Comparison of ENCODE assay signal across 7 mouse cellular contexts in genomic region chr2:164833314-164833959, GRCm38 (mm10). TPM values are rescaled to one million over a fixed set of nuclear protein-coding genes. Genes with fewer than 3 reads are reported as not detected.
DNase-seq lines count a peak whose midpoint lies in the region; ATAC-seq lines count a peak whose summit lies in the region.

TSS of gene Neurl2 (minus strand) at chr2:164833456.

- peak; percentile 60 for ATAC-seq in embryonic facial prominence, embryonic 11.5 days (replicated peaks; ENCODE audit: insufficient number of reproducible peaks, low FRiP score, low TSS enrichment, low read depth)
- ATAC-seq in limb, embryonic 11.5 days (ENCODE audit: insufficient number of reproducible peaks, low FRiP score, low TSS enrichment, low read depth): peak; percentile 51; the same call in 1 of the 2 replicates
- peak; percentile 67 for ATAC-seq in midbrain, embryonic 14.5 days (ENCODE audit: low FRiP score, low TSS enrichment)

- peak within 1 kb of the TSS; percentile 99 for H3K4me2 ChIP-seq in embryonic facial prominence, embryonic 11.5 days (ENCODE audit: low read depth, low read length)
- peak within 1 kb of the TSS; percentile 99 for H3K4me2 ChIP-seq in limb, embryonic 11.5 days (ENCODE audit: low read depth, severe bottlenecking)
- H3K4me2 ChIP-seq in midbrain, embryonic 14.5 days (ENCODE audit: low read length): peak within 1 kb of the TSS; percentile 99

- H3K9ac ChIP-seq in embryonic facial prominence, embryonic 11.5 days (replicated peaks; ENCODE audit: low read length): peak within 1 kb of the TSS; percentile 83
- peak within 1 kb of the TSS; percentile 85 for H3K9ac ChIP-seq in limb, embryonic 11.5 days (ENCODE audit: low read length)
- peak within 1 kb of the TSS; percentile 64 for H3K9ac ChIP-seq in midbrain, embryonic 14.5 days (replicated peaks; ENCODE audit: low read length)

- H3K4me3 ChIP-seq in embryonic facial prominence, embryonic 11.5 days (ENCODE audit: low read depth, low read length): peak within 1 kb of the TSS; percentile 75
- peak within 1 kb of the TSS; percentile 67 for H3K4me3 ChIP-seq in limb, embryonic 11.5 days (ENCODE audit: low read depth, low read length)
- H3K4me3 ChIP-seq in midbrain, embryonic 14.5 days (replicated peaks; ENCODE audit: low read depth, low read length): peak within 1 kb of the TSS; percentile 69

- H3K27ac ChIP-seq in embryonic facial prominence, embryonic 11.5 days (replicated peaks; ENCODE audit: low read depth, low read length): peak within 1 kb of the TSS; percentile 59
- 0 out of 2 replicates have a peak within 1 kb of the TSS, but pooled peaks have one; percentile 36 for H3K27ac ChIP-seq in limb, embryonic 11.5 days (replicated peaks; ENCODE audit: low read depth, low read length)
- H3K27ac ChIP-seq in midbrain, embryonic 14.5 days (replicated peaks; ENCODE audit: low read depth, low read length): peak within 1 kb of the TSS; percentile 74

- WGBS in embryonic facial prominence, embryonic 11.5 days: under 1% methylated on average over 31 of the region's 31 CpGs
- under 1% methylated on average over 31 of the region's 31 CpGs for WGBS in limb, embryonic 11.5 days
- under 1% methylated on average over 31 of the region's 31 CpGs for WGBS in midbrain, embryonic 14.5 days

- DNase-seq in adrenal gland, postnatal 14 days: peak; percentile 92
- peak; percentile 97 for DNase-seq in embryonic facial prominence, embryonic 11.5 days (ENCODE audit: low spot score)
- DNase-seq in heart, adult 11 months: peak; percentile 99
- DNase-seq in kidney, adult 18-20 months: peak; percentile 95
- DNase-seq in limb, embryonic 11.5 days (ENCODE audit: low spot score): peak; percentile 98
- DNase-seq in midbrain, embryonic 14.5 days: peak; percentile 95
- DNase-seq in spleen, adult 18-20 months: peak; percentile 77 to 84

- H3K27me3 ChIP-seq in embryonic facial prominence, embryonic 11.5 days (ENCODE audit: control insufficient read depth, insufficient read depth, low read length): no peaks in the 10 kb centered on the region
- no peaks in the 10 kb centered on the region for H3K27me3 ChIP-seq in limb, embryonic 11.5 days (ENCODE audit: control insufficient read depth, insufficient read depth, low read length)
- no peaks in the 10 kb centered on the region for H3K27me3 ChIP-seq in midbrain, embryonic 14.5 days (ENCODE audit: control insufficient read depth, insufficient read depth, low read length)

- no peaks in the 10 kb centered on the region; the same call in 1 of the 2 replicates for H3K36me3 ChIP-seq in embryonic facial prominence, embryonic 11.5 days (replicated peaks; ENCODE audit: control insufficient read depth, insufficient read depth, low read depth, low read length)
- peaks cover 3% of the 10 kb centered on the region; the same call in 1 of the 2 replicates for H3K36me3 ChIP-seq in limb, embryonic 11.5 days (ENCODE audit: control insufficient read depth, insufficient read depth, low read length)
- H3K36me3 ChIP-seq in midbrain, embryonic 14.5 days (ENCODE audit: control insufficient read depth, insufficient read depth, low read length): peaks cover 18% of the 10 kb centered on the region

- peaks cover 7% of the 10 kb centered on the region; the same call in 1 of the 2 replicates for H3K4me1 ChIP-seq in embryonic facial prominence, embryonic 11.5 days (ENCODE audit: control insufficient read depth, insufficient read depth, low read length)
- peaks cover 8% of the 10 kb centered on the region for H3K4me1 ChIP-seq in limb, embryonic 11.5 days (ENCODE audit: control insufficient read depth, insufficient read depth, low read length)
- peaks cover 17% of the 10 kb centered on the region for H3K4me1 ChIP-seq in midbrain, embryonic 14.5 days (ENCODE audit: control insufficient read depth, insufficient read depth, low read length)

- H3K9me3 ChIP-seq in embryonic facial prominence, embryonic 11.5 days (replicated peaks; ENCODE audit: control insufficient read depth, low read length): no peaks in the 10 kb centered on the region
- H3K9me3 ChIP-seq in limb, embryonic 11.5 days (ENCODE audit: control insufficient read depth, low read length): no peaks in the 10 kb centered on the region
- H3K9me3 ChIP-seq in midbrain, embryonic 14.5 days (ENCODE audit: control insufficient read depth, low read length): no peaks in the 10 kb centered on the region

RNA-seq across cellular contexts. Expression of gene Neurl2, which starts in this region (rescaled TPM):
- total RNA-seq in adrenal gland, postnatal 14 days (2021): 2.4 and 3.5 TPM in 2 replicates
- 3.0 and 4.7 TPM in 2 replicates for polyA plus RNA-seq in embryonic facial prominence, embryonic 11.5 days (2014; fragmentation: Nextera tagmentation; extraction: Ambion mirVana)
- 5.9 and 6.1 TPM in 2 replicates for polyA plus RNA-seq in limb, embryonic 11.5 days (2014; fragmentation: Nextera tagmentation; extraction: Ambion mirVana)
- 5.1 and 6.9 TPM in 2 replicates for polyA plus RNA-seq in midbrain, embryonic 14.5 days (2014; fragmentation: Nextera tagmentation; extraction: Ambion mirVana)

Comparison
In these comparisons a context has a peak if more than half of its experiments do, and no peak if none do; other contexts are left out.
1. Peak in every context shown above with its lines: DNase-seq, ATAC-seq, H3K4me3 ChIP-seq and H3K27ac ChIP-seq.